In genomic region chr2:60029020-60029419, GRCm38 (mm10) we compare ENCODE assay signal across 17 mouse cellular contexts.
"Had no signal": no experiment of that assay in that cellular context is flagged by ENCODE, and none has a peak within 500 bp of the region (broad histone marks: within the 10 kb centered on the region; RNA-seq: fewer than 3 reads in every experiment).

No protein-coding gene starts in this region.

- H3K36me3 ChIP-seq: lung, embryonic 15.5 days; midbrain, embryonic 13.5 days; midbrain, embryonic 15.5 days; stomach, embryonic 15.5 days had no signal

- H3K4me3 ChIP-seq: lung, embryonic 15.5 days; megakaryocyte, embryonic 14.5 days; midbrain, embryonic 13.5 days; midbrain, embryonic 15.5 days; neural tube, embryonic 12.5 days; stomach, embryonic 15.5 days had no signal

- DNase-seq: lung, adult 2 months; lung, postnatal 14 days; lung, postnatal 36 days; right cerebral cortex, postnatal 14 days; thymus, adult 2 months; thymus, postnatal 25 days; thymus, postnatal 4 days had no signal

- H3K27ac ChIP-seq: lung, embryonic 15.5 days; macrophage; midbrain, embryonic 13.5 days; midbrain, embryonic 15.5 days; neural tube, embryonic 12.5 days; stomach, embryonic 15.5 days; stomach, postnatal 0 days had no signal

- H3K9me3 ChIP-seq: lung, embryonic 15.5 days; megakaryocyte, embryonic 14.5 days; midbrain, embryonic 13.5 days; midbrain, embryonic 15.5 days; neural tube, embryonic 12.5 days; stomach, embryonic 15.5 days had no signal

- H3K4me1 ChIP-seq: lung, embryonic 15.5 days; megakaryocyte, embryonic 14.5 days; neural tube, embryonic 12.5 days; stomach, embryonic 15.5 days had no signal

- H3K9ac ChIP-seq: lung, embryonic 15.5 days; midbrain, embryonic 13.5 days; midbrain, embryonic 15.5 days; neural tube, embryonic 12.5 days; stomach, embryonic 15.5 days had no signal

- H3K27me3 ChIP-seq: lung, embryonic 15.5 days; megakaryocyte, embryonic 14.5 days; midbrain, embryonic 13.5 days; midbrain, embryonic 15.5 days; neural tube, embryonic 12.5 days; stomach, embryonic 15.5 days had no signal

- ATAC-seq: lung, postnatal 0 days; midbrain, embryonic 13.5 days; midbrain, embryonic 15.5 days had no signal

- H3K4me2 ChIP-seq: lung, embryonic 15.5 days; midbrain, embryonic 11.5 days; midbrain, embryonic 13.5 days; midbrain, embryonic 15.5 days; neural tube, embryonic 12.5 days; stomach, embryonic 15.5 days had no signal
